Mouse (Mus musculus): ENCODE data around the gene Lrrc38. TPM values are rescaled to one million over a fixed set of nuclear protein-coding genes. Genes with fewer than 3 reads are reported as not detected.

Gene Lrrc38
- polyA plus RNA-seq, 1 experiment from 2014 or later = 0.28 TPM

DNA sequence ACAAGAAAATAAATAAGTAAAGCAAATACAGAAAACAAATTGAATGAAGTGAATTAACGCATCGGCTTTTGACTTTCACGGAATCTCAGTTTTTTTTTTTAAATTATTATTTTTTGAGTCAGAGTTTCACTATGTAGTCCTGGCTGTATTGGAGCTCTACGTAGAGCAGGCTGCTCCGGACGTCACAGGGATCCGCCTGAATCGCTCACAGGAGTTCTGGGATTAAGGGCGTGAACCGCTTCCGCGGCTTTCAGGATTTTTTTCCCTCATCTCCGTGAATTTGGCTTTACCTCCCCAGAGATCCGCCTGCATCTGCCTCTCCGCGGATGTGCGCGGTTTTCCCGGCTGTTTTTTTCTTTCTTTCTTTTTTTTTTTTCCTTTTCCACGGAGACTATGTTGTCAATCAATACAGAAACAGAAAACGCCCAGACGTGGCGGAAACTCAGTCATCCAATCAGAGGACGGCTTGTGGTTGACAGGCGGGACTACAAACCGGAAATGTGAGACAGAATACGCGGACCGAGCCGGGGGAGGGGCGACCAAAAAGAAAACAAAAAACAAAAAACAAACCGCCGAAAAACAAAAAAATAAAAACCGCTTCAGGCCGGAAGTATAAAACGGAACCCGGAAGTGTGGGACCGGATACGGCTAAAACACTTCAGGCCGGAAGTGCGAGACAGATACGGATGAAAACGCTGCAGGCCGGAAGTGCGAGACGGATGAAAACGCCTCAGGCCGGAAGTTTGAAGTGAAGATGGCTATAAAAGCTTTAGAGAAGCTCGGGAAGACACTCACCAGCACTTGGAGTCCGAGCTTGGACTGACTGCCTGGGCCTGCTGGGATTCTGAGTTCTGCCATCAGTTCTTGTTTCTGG is 62.9 kb downstream of the Lrrc38 start, which contains the start of gene Pramef8:
Gene Pramef8 (plus strand): TSS at position 208 of the 874 bp plus-strand sequence.
- Histone ChIP-seq H3K27ac (peak within 1 kb of the TSS; percentile 81), H3K4me1 (replicated peaks) (peaks cover 10% of the 10 kb centered on the region), H3K27me3 (peaks cover 7% of the 10 kb centered on the region), H3K36me3 (peaks cover 33% of the 10 kb centered on the region), H3K9me3 (no peaks in the 10 kb centered on the region; the same call in 1 of the 2 replicates), H3K4me2 (replicated peaks) (peak within 1 kb of the TSS; percentile 56), H3K4me3 (replicated peaks) (peak within 1 kb of the TSS; percentile 52), H3K9ac (replicated peaks) (peak within 1 kb of the TSS; percentile 59)
- WGBS = 1% methylated on average over 50 of the region's 50 CpGs
- ATAC-seq = peak; percentile 92

- Histone ChIP-seq H3K36me3 (peaks cover 45% of the 10 kb centered on the region), H3K4me2 (replicated peaks) (no peak overlapping the region), H3K27me3 (peaks cover 2% of the 10 kb centered on the region; the same call in 1 of the 2 replicates), H3K4me1 (replicated peaks) (peaks cover 10% of the 10 kb centered on the region), H3K9me3 (no peaks in the 10 kb centered on the region; the same call in 1 of the 2 replicates), H3K27ac (no peak overlapping the region), H3K4me3 (replicated peaks) (no peak overlapping the region), H3K9ac (replicated peaks) (no peak overlapping the region)
- ATAC-seq = no peak
- WGBS = 93% methylated on average over 1 of the region's 1 CpGs
Measured at GRCm38 (mm10) chr4:143413621-143414020, 64.1 kb downstream of the Lrrc38 start.

GRCm38 (mm10) chr4:143414121-143414520 is 64.6 kb downstream of the Lrrc38 start:
- Histone ChIP-seq H3K9me3 (no peaks in the 10 kb centered on the region; the same call in 1 of the 2 replicates), H3K4me3 (replicated peaks) (no peak overlapping the region), H3K27me3 (no peaks in the 10 kb centered on the region), H3K36me3 (peaks cover 50% of the 10 kb centered on the region), H3K27ac (no peak overlapping the region), H3K9ac (replicated peaks) (no peak overlapping the region), H3K4me1 (replicated peaks) (peaks cover 10% of the 10 kb centered on the region), H3K4me2 (replicated peaks) (no peak overlapping the region)
- no peak for ATAC-seq
- WGBS = 93% methylated on average over 3 of the region's 3 CpGs

Other genes with a start within 250 kb of the Lrrc38 start
- gene Prdm2, start 136.8 kb upstream of the Lrrc38 start, polyA plus RNA-seq (2015; fragmentation: Nextera tagmentation; extraction: Ambion mirVana) = 18.3 and 21.2 TPM in 2 replicates
- 70.8 and 72.5 TPM in 2 replicates for gene Pdpn, start 50.2 kb upstream of the Lrrc38 start, polyA plus RNA-seq (2015; fragmentation: Nextera tagmentation; extraction: Ambion mirVana)
- gene Pramel1, start 44.7 kb downstream of the Lrrc38 start, polyA plus RNA-seq (2015; fragmentation: Nextera tagmentation; extraction: Ambion mirVana) = not detected in 2 replicates
- 26.0 and 27.5 TPM in 2 replicates for gene Pramef8, start 62.7 kb downstream of the Lrrc38 start, polyA plus RNA-seq (2015; fragmentation: Nextera tagmentation; extraction: Ambion mirVana)
- gene Oog4, start 100.6 kb downstream of the Lrrc38 start, polyA plus RNA-seq (2015; fragmentation: Nextera tagmentation; extraction: Ambion mirVana) = not detected in 2 replicates
- gene Gm13043, start 161.6 kb downstream of the Lrrc38 start, polyA plus RNA-seq (2015; fragmentation: Nextera tagmentation; extraction: Ambion mirVana) = not detected in 2 replicates
- gene Gm13040, start 186.2 kb downstream of the Lrrc38 start, polyA plus RNA-seq (2015; fragmentation: Nextera tagmentation; extraction: Ambion mirVana) = not detected in 2 replicates
- not detected in 2 replicates for gene BC080695, start 201.9 kb downstream of the Lrrc38 start, polyA plus RNA-seq (2015; fragmentation: Nextera tagmentation; extraction: Ambion mirVana)
- gene Gm13057, start 202.0 kb downstream of the Lrrc38 start, polyA plus RNA-seq (2015; fragmentation: Nextera tagmentation; extraction: Ambion mirVana) = not detected in 2 replicates